Mouse (Mus musculus): Measurements from ENCODE around the gene Pth1r.

GRCm38 (mm10) chr9:110697465-110697864, 49.5 kb downstream of the Pth1r start:
- TF ChIP-seq CTCF (IDR thresholded peaks at IDR 0.05; ENCODE audit: borderline replicate concordance, extremely low read depth, insufficient read depth, insufficient read length) (no peak), POLR2A (IDR thresholded peaks at IDR 0.05; ENCODE audit: borderline replicate concordance, extremely low read depth, insufficient read depth, insufficient read length, poor library complexity, severe bottlenecking) (no peak)

Data from brain, embryonic 14.5 days (tissue).